Mouse (Mus musculus): ENCODE measurements around the gene Ggact. TPM values are rescaled to one million over a fixed set of nuclear protein-coding genes. Genes with fewer than 3 reads are reported as not detected.

The Ggact gene
- total RNA-seq, 2 experiments from 2014 or later, result 39.1 to 40.5 TPM

GRCm38 (mm10) chr14:122766448-122766847, 147.1 kb downstream of the Ggact start:
- no peak for DNase-seq (ENCODE audit: low spot score in 2 of 2)

Other genes starting within 250 kb of the Ggact start
- 10 to 100 TPM; 18.3 to 26.8 TPM for gene Tmtc4, start 70.3 kb upstream of the Ggact start, total RNA-seq (2021)

Measured in layer of hippocampus, adult 18-20 months (tissue).